Mouse (Mus musculus) CH12.LX (cell line): ENCODE data around the gene Slc27a4.

ENCODE experiments used
- BHLHE40 ChIP-seq: IDR thresholded peaks from 2 replicates; pipeline ENCODE4 v1.6.1; 2011; ENCODE audit warnings: mild to moderate bottlenecking, low read depth, low read length, improper control_type of control experiment
- CTCF ChIP-seq, 2 experiments: IDR thresholded peaks in 1 of 2; conservative IDR thresholded peaks in 1 of 2; 2 replicates each; pipeline ENCODE4 v1.5.1; 2011 to 2012; ENCODE audit warnings: low read depth in 2 of 2, low read length in 2 of 2, improper control_type of control experiment in 1 of 2, inconsistent platforms in 1 of 2, mild to moderate bottlenecking in 1 of 2, moderate library complexity in 1 of 2
- EP300 ChIP-seq: IDR thresholded peaks from 2 replicates; pipeline ENCODE4 v1.6.1; 2011; ENCODE audit warnings: low read length, improper control_type of control experiment
- HCFC1 ChIP-seq: IDR thresholded peaks from 2 replicates; pipeline ENCODE4 v1.6.1; 2012; ENCODE audit warnings: low read depth, mild to moderate bottlenecking, inconsistent platforms, low read length, improper control_type of control experiment
- JUN ChIP-seq: IDR thresholded peaks from 2 replicates; pipeline ENCODE4 v1.6.1; 2011; ENCODE audit warnings: low read depth, mild to moderate bottlenecking, low read length, improper control_type of control experiment, moderate library complexity; ENCODE audit not compliant: insufficient read depth
- KAT2A ChIP-seq: IDR thresholded peaks from 2 replicates; pipeline ENCODE4 v1.6.1; 2012; ENCODE audit warnings: low read length, improper control_type of control experiment, inconsistent platforms; ENCODE audit not compliant: insufficient replicate concordance
- MAFK ChIP-seq: IDR thresholded peaks from 2 replicates; pipeline ENCODE4 v1.6.1; 2011; ENCODE audit warnings: low read length, improper control_type of control experiment; ENCODE audit not compliant: insufficient replicate concordance
- NELFE ChIP-seq: IDR thresholded peaks from 2 replicates; pipeline ENCODE4 v1.6.1; 2011; ENCODE audit warnings: low read depth, low read length, improper control_type of control experiment
- POLR2A ChIP-seq: IDR thresholded peaks from 2 replicates; pipeline ENCODE4 v1.6.1; 2011; ENCODE audit warnings: low read depth, mild to moderate bottlenecking, improper control_type of control experiment, low read length
- SMC3 ChIP-seq: IDR thresholded peaks from 2 replicates; pipeline ENCODE4 v1.6.1; 2011; ENCODE audit warnings: low read depth, low read length, improper control_type of control experiment
- TCF12 ChIP-seq: IDR thresholded peaks from 2 replicates; pipeline ENCODE4 v1.6.1; 2014; ENCODE audit warnings: low read depth, mild to moderate bottlenecking, inconsistent platforms, low read length, improper control_type of control experiment
- USF1 ChIP-seq: IDR thresholded peaks from 2 replicates; pipeline ENCODE4 v1.6.1; 2014; ENCODE audit warnings: low read depth, mild to moderate bottlenecking, inconsistent platforms, low read length, improper control_type of control experiment
- ZC3H11A ChIP-seq: IDR thresholded peaks from 2 replicates; pipeline ENCODE4 v1.6.1; 2012; ENCODE audit warnings: low read depth, mild to moderate bottlenecking, inconsistent platforms, low read length, improper control_type of control experiment

- TF ChIP-seq SMC3 (no peak), CTCF (conservative IDR thresholded peaks at IDR 0.05 in 1 of 2, IDR thresholded peaks at IDR 0.05 in 1 of 2; ENCODE audit: low read depth in 2 of 2, low read length in 2 of 2) (no peak), EP300 (no peak), HCFC1 (no peak), POLR2A (no peak), NELFE (no peak), JUN (no peak), MAFK (no peak), USF1 (no peak), TCF12 (no peak), KAT2A (no peak), ZC3H11A (no peak), BHLHE40 (no peak)
Measured at GRCm38 (mm10) chr2:29839460-29839859, 37.0 kb downstream of the Slc27a4 start.
